Mouse (Mus musculus) myocyte (in vitro differentiated cells): ENCODE measurements around the gene Rpgrip1l.

Experiments used
- CEBPB ChIP-seq: IDR thresholded peaks from 2 replicates; pipeline ENCODE4 v1.6.1; 2011; ENCODE audit warnings: mild to moderate bottlenecking, moderate library complexity; ENCODE audit not compliant: poor library complexity, insufficient read depth, severe bottlenecking
- E2F4 ChIP-seq: IDR thresholded peaks from one replicate; pipeline ENCODE4 v1.6.1; 2011; ENCODE audit warnings: mild to moderate bottlenecking, control low read depth, moderate library complexity; ENCODE audit not compliant: insufficient read depth
- MYOG ChIP-seq, 3 experiments: IDR thresholded peaks; one replicate each; pipeline ENCODE4 v1.6.1; 2011; ENCODE audit warnings: control low read depth in 2 of 3, low read depth in 2 of 3, mild to moderate bottlenecking in 2 of 3; ENCODE audit not compliant: insufficient read length in 2 of 3, control insufficient read depth in 1 of 3, insufficient read depth in 1 of 3
- POLR2A ChIP-seq: IDR thresholded peaks from one replicate; pipeline ENCODE4 v1.6.1; 2011; ENCODE audit warnings: low read depth, mild to moderate bottlenecking, control low read depth, moderate library complexity; ENCODE audit not compliant: insufficient read length
- POLR2AphosphoS2 ChIP-seq: IDR thresholded peaks from one replicate; pipeline ENCODE4 v1.6.1; 2011; ENCODE audit warnings: low read depth, control low read depth; ENCODE audit not compliant: insufficient read length
- SRF ChIP-seq: IDR thresholded peaks from one replicate; pipeline ENCODE4 v1.6.1; 2011; ENCODE audit warnings: low read depth; ENCODE audit not compliant: control insufficient read depth, insufficient read length
- TCF12 ChIP-seq: IDR thresholded peaks from one replicate; pipeline ENCODE4 v1.6.1; 2011; ENCODE audit warnings: mild to moderate bottlenecking, control low read depth; ENCODE audit not compliant: poor library complexity, insufficient read depth, severe bottlenecking
- USF1 ChIP-seq: IDR thresholded peaks from one replicate; pipeline ENCODE4 v1.6.1; 2011; ENCODE audit warnings: low read depth, mild to moderate bottlenecking, control low read depth, moderate library complexity

- TF ChIP-seq MYOG (IDR thresholded peaks at IDR 0.05; ENCODE audit: control insufficient read depth in 1 of 3, insufficient read depth in 1 of 3, insufficient read length in 2 of 3, low read depth in 2 of 3) (no peak), E2F4 (no peak), POLR2A (no peak), TCF12 (no peak), USF1 (no peak), CEBPB (no peak), SRF (no peak), POLR2AphosphoS2 (no peak)
Measured at GRCm38 (mm10) chr8:91218271-91218670, 94.8 kb downstream of the Rpgrip1l start.
